Mouse (Mus musculus) retina, postnatal 7 days (tissue): ENCODE measurements around the gene Shprh.
"Not testable (repeated sequence)": the region's sequence is repeated elsewhere in the genome, so short reads cannot be mapped to it uniquely, and the experiment has no call there.

Experiments
- DNase-seq: peaks from one replicate; pipeline ENCODE4 v3.0.0-alpha.2; 2012; ENCODE audit warnings: low read depth, low spot score

The Shprh gene

GRCm38 (mm10) chr10:11242988-11243387, 93.8 kb downstream of the Shprh start:
- DNase-seq, result not testable (repeated sequence)

- no peak for DNase-seq
These were observed 99.0 kb downstream of the Shprh start for GRCm38 (mm10) chr10:11248210-11248609.

GRCm38 (mm10) chr10:11250247-11250997, 101.2 kb downstream of the Shprh start:
- no peak for DNase-seq

DNA sequence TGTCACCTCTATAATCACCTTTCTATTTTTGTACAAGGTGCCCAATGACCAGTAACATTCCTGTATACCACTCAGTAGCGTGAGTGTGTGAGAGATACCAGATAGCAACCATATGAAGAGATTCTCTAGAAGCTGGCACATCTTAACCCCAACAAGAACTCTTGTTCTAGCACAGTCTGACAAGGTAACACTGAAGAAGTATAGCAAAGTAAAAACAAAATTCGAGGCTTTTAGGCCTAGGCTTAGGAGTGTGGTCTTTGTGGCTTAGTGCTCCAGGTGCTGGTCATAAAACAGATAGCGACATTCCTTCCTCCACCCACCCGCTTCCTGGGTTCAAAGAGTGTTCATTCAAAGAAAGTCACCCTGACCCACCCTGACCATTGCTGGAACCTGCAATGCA, 104.4 kb downstream of the Shprh start:
- not testable (repeated sequence) for DNase-seq

DNA sequence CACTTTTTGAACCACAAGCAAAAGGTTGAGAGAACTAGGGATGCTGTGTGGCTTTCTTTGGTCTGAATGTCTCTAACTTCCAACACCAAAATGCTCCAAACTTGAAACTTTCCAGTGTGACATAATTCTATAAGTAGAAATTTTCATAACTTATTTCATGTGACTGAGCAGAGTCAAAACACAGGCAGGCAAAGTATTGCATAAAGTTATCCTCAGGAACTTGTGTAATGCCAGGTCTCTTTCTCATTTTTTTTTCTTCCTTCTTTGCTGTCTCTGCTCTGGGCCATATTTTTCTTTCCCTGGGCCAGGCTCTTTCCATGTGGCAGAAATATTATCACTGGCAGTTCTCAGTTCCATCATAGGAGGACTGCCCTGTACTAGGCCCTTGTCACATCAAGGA, 110.9 kb downstream of the Shprh start:
- DNase-seq, result no peak

DNA sequence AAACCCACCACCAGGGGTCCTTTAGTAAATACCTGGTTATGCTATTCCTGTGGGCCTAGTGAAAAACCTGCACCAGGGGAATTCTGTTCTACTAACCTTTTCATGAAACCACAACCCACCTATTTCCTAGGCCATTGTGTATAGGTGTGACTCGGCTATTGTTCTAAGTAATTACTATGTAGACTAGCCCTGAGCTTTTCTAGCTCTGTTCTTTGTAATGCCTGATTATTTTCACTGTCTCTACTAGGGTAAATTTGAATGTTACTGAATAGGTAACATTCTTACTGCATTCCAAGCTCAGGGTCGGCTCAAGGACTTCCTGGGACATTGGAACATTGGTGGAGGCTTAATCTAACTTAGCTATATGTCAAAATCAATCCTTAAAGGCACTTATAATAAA, 113.1 kb downstream of the Shprh start:
- not testable (repeated sequence) for DNase-seq

DNA sequence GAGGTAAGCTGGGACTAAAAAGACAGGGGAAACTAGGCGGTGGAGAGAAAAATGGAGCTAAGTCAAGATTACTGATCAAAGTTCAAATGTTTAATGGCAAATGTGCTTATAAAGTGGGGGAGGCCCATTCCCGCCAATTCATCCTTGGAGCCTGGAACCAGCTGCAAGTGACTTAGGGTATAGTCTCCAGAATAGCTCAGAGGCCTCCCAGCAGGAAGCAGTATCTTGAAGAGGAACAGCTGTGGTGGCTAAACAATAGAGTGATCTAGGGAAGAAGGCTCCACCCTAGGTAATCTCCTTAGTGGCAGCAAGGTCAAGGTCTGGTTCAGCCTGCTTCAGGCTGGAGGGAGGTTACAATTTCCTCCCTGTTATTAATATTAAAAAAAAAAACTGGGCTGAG, 114.6 kb downstream of the Shprh start:
- not testable (repeated sequence) for DNase-seq
